Mouse (Mus musculus): ENCODE data around the gene Galr3. TPM values are rescaled to one million over a fixed set of nuclear protein-coding genes. Genes with fewer than 3 reads are reported as not detected.
"Not testable (repeated sequence)": the region's sequence is repeated elsewhere in the genome, so short reads cannot be mapped to it uniquely, and the experiment has no call there.

Gene Galr3
- polyA plus RNA-seq, 1 experiment from 2014 or later: 0.17 TPM

GRCm38 (mm10) chr15:79007059-79007458, 34.6 kb upstream of the Galr3 start:
- no peak overlapping the region for H3K9ac ChIP-seq (replicated peaks)
- no peaks in the 10 kb centered on the region for H3K27me3 ChIP-seq (replicated peaks)
- H3K27ac ChIP-seq (replicated peaks): no peak overlapping the region
- H3K4me2 ChIP-seq: no peak overlapping the region
- no peak for ATAC-seq (ENCODE audit: low FRiP score)
- peaks cover 46% of the 10 kb centered on the region for H3K36me3 ChIP-seq
- H3K9me3 ChIP-seq (replicated peaks): no peaks in the 10 kb centered on the region
- 92% methylated on average over 5 of the region's 5 CpGs for WGBS
- no peak overlapping the region for H3K4me3 ChIP-seq (replicated peaks)
- H3K4me1 ChIP-seq: no peaks in the 10 kb centered on the region

DNA sequence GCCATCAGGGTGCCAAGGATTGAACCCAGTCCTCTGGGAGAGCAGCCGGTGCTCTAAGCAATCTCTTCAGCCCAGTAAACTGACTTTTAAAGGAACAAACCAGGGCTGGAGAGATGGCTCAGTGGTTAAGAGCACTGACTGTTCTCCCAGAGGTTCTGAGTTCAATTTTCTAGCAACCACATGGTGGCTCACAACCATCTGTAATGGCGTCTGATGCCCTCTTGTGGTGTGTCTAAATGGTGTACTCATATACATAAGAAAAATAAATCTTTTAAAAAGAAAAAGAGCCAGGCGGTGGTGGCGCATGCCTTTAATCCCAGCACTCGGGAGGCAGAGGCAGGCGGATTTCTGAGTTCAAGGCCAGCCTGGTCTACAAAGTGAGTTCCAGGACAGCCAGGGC, 33.8 kb upstream of the Galr3 start:
- ATAC-seq (ENCODE audit: low FRiP score): not testable (repeated sequence)
- WGBS: 88% methylated on average over 6 of the region's 6 CpGs

DNA sequence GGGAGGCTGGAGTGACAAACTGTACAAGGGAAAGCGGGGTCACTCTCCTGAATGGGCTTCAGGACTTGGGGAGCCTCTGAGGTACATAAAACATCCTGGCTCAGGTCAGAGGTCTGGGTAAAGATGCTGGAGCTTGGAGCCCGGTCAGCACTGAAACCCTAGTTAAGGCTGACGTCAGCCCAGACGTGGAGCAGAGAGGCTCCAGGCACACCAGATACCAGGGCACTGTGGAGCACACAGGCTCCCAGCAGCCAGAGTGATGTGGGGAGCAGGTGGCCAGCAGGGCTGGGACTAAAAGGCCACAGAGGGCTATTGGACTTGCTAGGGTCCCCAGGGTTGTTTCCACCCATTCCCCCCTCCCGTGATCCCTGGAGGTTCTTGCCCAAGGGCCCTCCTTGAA, 32.0 kb upstream of the Galr3 start:
- no peak overlapping the region for H3K4me3 ChIP-seq (replicated peaks)
- H3K9ac ChIP-seq (replicated peaks): no peak overlapping the region
- no peaks in the 10 kb centered on the region for H3K4me1 ChIP-seq
- H3K27me3 ChIP-seq (replicated peaks): no peaks in the 10 kb centered on the region
- peaks cover 20% of the 10 kb centered on the region for H3K36me3 ChIP-seq
- H3K4me2 ChIP-seq: no peak overlapping the region
- no peaks in the 10 kb centered on the region for H3K9me3 ChIP-seq (replicated peaks)
- ATAC-seq (ENCODE audit: low FRiP score): no peak
- no peak overlapping the region for H3K27ac ChIP-seq (replicated peaks)
- WGBS: 61% methylated on average over 5 of the region's 5 CpGs

More for the DNA sequence above, 33.8 kb upstream of the Galr3 start:
- H3K4me1 ChIP-seq; H3K4me3 ChIP-seq (replicated peaks); H3K27ac ChIP-seq (replicated peaks); H3K4me2 ChIP-seq; H3K9ac ChIP-seq (replicated peaks); H3K27me3 ChIP-seq (replicated peaks); H3K9me3 ChIP-seq (replicated peaks): not testable (repeated sequence)
- peaks cover 39% of the 10 kb centered on the region for H3K36me3 ChIP-seq

- H3K9me3 ChIP-seq (replicated peaks): no peaks in the 10 kb centered on the region
- H3K4me2 ChIP-seq: no peak overlapping the region
- no peak overlapping the region for H3K4me3 ChIP-seq (replicated peaks)
- peaks cover 4% of the 10 kb centered on the region for H3K36me3 ChIP-seq
- H3K27me3 ChIP-seq (replicated peaks): no peaks in the 10 kb centered on the region
- no peak overlapping the region for H3K9ac ChIP-seq (replicated peaks)
- no peaks in the 10 kb centered on the region for H3K4me1 ChIP-seq
- no peak for ATAC-seq (ENCODE audit: low FRiP score)
- 27% methylated on average over 10 of the region's 10 CpGs for WGBS
- no peak overlapping the region for H3K27ac ChIP-seq (replicated peaks)
These were observed 30.1 kb upstream of the Galr3 start for GRCm38 (mm10) chr15:79011550-79011949.

GRCm38 (mm10) chr15:79013382-79013781, 28.3 kb upstream of the Galr3 start:
- no peak for ATAC-seq (ENCODE audit: low FRiP score)
- Histone ChIP-seq H3K27me3 (replicated peaks) (no peaks in the 10 kb centered on the region), H3K9ac (replicated peaks) (no peak overlapping the region), H3K4me1 (no peaks in the 10 kb centered on the region), H3K36me3 (no peaks in the 10 kb centered on the region), H3K9me3 (replicated peaks) (no peaks in the 10 kb centered on the region), H3K4me2 (no peak overlapping the region), H3K27ac (replicated peaks) (no peak overlapping the region), H3K4me3 (replicated peaks) (no peak overlapping the region)
- WGBS: 42% methylated on average over 7 of the region's 7 CpGs

DNA sequence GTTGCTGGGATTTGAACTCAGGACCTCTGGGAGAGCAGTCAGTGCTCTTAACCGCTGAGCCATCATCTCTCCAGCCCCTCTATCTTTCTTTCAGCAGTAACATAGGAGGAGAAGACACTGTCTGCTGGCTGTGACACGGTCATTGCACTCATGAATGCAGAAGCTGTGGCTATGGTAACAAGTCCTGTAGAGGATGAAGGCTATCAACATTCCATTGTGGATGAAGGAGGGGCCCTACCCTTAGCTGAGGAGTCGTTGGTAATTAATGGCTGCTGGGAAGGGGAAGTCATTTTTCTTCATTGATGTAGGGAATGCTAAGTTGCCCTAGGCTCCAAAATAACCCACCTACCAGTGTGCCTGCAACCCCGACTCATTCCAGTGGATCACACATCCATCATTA, 23.5 kb upstream of the Galr3 start:
- WGBS: 26% methylated on average over 4 of the region's 4 CpGs

DNA sequence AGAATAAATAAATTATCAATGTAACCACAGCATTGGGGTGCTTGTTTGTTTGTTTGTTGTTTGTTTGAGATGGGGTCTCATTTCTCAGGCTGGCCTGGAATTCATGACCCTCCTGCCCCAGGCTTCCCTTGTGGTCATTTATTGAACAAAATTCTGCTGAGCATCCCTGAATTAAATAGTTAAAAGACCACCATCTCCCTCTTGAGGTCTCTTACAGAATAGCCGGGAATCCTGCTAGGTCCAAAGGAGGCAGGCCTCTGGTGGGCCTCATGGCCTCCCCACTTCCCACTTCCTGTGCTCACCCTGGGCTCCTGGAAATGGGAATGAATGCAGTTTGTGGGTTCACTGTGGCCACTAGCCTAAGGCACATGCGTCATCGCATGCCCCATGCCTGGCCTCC, 22.8 kb upstream of the Galr3 start:
- Histone ChIP-seq H3K9me3 (replicated peaks) (no peaks in the 10 kb centered on the region), H3K4me2 (no peak overlapping the region), H3K4me1 (no peaks in the 10 kb centered on the region), H3K27me3 (replicated peaks) (no peaks in the 10 kb centered on the region; the same call in 1 of the 2 replicates), H3K4me3 (replicated peaks) (no peak overlapping the region), H3K9ac (replicated peaks) (no peak overlapping the region), H3K36me3 (no peaks in the 10 kb centered on the region), H3K27ac (replicated peaks) (no peak overlapping the region)
- no peak for ATAC-seq (ENCODE audit: low FRiP score)
- 58% methylated on average over 3 of the region's 3 CpGs for WGBS

More for the DNA sequence above, 23.5 kb upstream of the Galr3 start:
- no peak for ATAC-seq (ENCODE audit: low FRiP score)
- no peaks in the 10 kb centered on the region for H3K9me3 ChIP-seq (replicated peaks)
- no peaks in the 10 kb centered on the region for H3K4me1 ChIP-seq
- no peak overlapping the region for H3K9ac ChIP-seq (replicated peaks)
- no peak overlapping the region for H3K4me3 ChIP-seq (replicated peaks)
- no peaks in the 10 kb centered on the region for H3K27me3 ChIP-seq (replicated peaks)
- no peaks in the 10 kb centered on the region for H3K36me3 ChIP-seq
- no peak overlapping the region for H3K4me2 ChIP-seq
- H3K27ac ChIP-seq (replicated peaks): no peak overlapping the region

- WGBS: 60% methylated on average over 10 of the region's 10 CpGs
- H3K9me3 ChIP-seq (replicated peaks): no peaks in the 10 kb centered on the region
- no peak overlapping the region for H3K4me3 ChIP-seq (replicated peaks)
- H3K36me3 ChIP-seq: no peaks in the 10 kb centered on the region
- no peak overlapping the region for H3K27ac ChIP-seq (replicated peaks)
- H3K4me2 ChIP-seq: no peak overlapping the region
- no peak overlapping the region for H3K9ac ChIP-seq (replicated peaks)
- ATAC-seq (ENCODE audit: low FRiP score): no peak
- peaks cover 24% of the 10 kb centered on the region for H3K4me1 ChIP-seq
- H3K27me3 ChIP-seq (replicated peaks): no peaks in the 10 kb centered on the region; the same call in 1 of the 2 replicates
These were observed 18.9 kb upstream of the Galr3 start for GRCm38 (mm10) chr15:79022671-79023230.

- H3K9ac ChIP-seq (replicated peaks): no peak overlapping the region
- no peaks in the 10 kb centered on the region; the same call in 1 of the 2 replicates for H3K27me3 ChIP-seq (replicated peaks)
- peaks cover 26% of the 10 kb centered on the region for H3K4me1 ChIP-seq
- WGBS: 46% methylated on average over 1 of the region's 1 CpGs
- no peaks in the 10 kb centered on the region for H3K36me3 ChIP-seq
- no peak overlapping the region for H3K4me2 ChIP-seq
- no peaks in the 10 kb centered on the region for H3K9me3 ChIP-seq (replicated peaks)
- H3K27ac ChIP-seq (replicated peaks): no peak overlapping the region
- H3K4me3 ChIP-seq (replicated peaks): no peak overlapping the region
- ATAC-seq (ENCODE audit: low FRiP score): no peak
These were observed 18.3 kb upstream of the Galr3 start for GRCm38 (mm10) chr15:79023366-79023765.

GRCm38 (mm10) chr15:79025687-79026308, 15.9 kb upstream of the Galr3 start:
- H3K9ac ChIP-seq (replicated peaks): 0 out of 2 replicates have a peak overlapping the region, but pooled peaks have one; percentile 26
- ATAC-seq (ENCODE audit: low FRiP score): no peak
- no peaks in the 10 kb centered on the region for H3K36me3 ChIP-seq

GRCm38 (mm10) chr15:79026511-79027290, 15.0 kb upstream of the Galr3 start:
- H3K4me2 ChIP-seq: peak overlapping the region; percentile 99
- no peak overlapping the region for H3K9ac ChIP-seq (replicated peaks)
- H3K27ac ChIP-seq (replicated peaks): peak overlapping the region; percentile 92; the same call in 1 of the 2 replicates
- peaks cover 50% of the 10 kb centered on the region for H3K4me1 ChIP-seq
- no peaks in the 10 kb centered on the region for H3K36me3 ChIP-seq
- H3K4me3 ChIP-seq (replicated peaks): peak overlapping the region; percentile 60; the same call in 1 of the 2 replicates
- H3K27me3 ChIP-seq (replicated peaks): no peaks in the 10 kb centered on the region; the same call in 1 of the 2 replicates
- WGBS: 34% methylated on average over 14 of the region's 14 CpGs
- H3K9me3 ChIP-seq (replicated peaks): no peaks in the 10 kb centered on the region
- no peak for ATAC-seq (ENCODE audit: low FRiP score)

More at GRCm38 (mm10) chr15:79025687-79026308, 15.9 kb upstream of the Galr3 start:
- peak overlapping the region; percentile 10 for H3K4me3 ChIP-seq (replicated peaks)
- 12% methylated on average over 15 of the region's 18 CpGs for WGBS
- H3K27me3 ChIP-seq (replicated peaks): no peaks in the 10 kb centered on the region; the same call in 1 of the 2 replicates
- no peaks in the 10 kb centered on the region for H3K9me3 ChIP-seq (replicated peaks)
- peak overlapping the region; percentile 50 for H3K4me2 ChIP-seq
- H3K27ac ChIP-seq (replicated peaks): no peak overlapping the region
- H3K4me1 ChIP-seq: peaks cover 41% of the 10 kb centered on the region
